Mouse (Mus musculus) heart, embryonic 14.5 days (tissue): ENCODE results near the gene Zdhhc1. TPM values are rescaled to one million over a fixed set of nuclear protein-coding genes. Genes with fewer than 3 reads are reported as not detected.

Experiments used
- ATAC-seq: fragments of 200-750 bp; cut with Nextera tagmentation; 2 replicates; pipeline ENCODE4 v1.8.0; 2017; ENCODE audit warnings: low read depth, moderate TSS enrichment; ENCODE audit not compliant: insufficient number of reproducible peaks, insufficient read depth, low FRiP score
- H3K27ac ChIP-seq, 2 experiments: fragments of 200-500 bp in 1 of 2; fragments of 300-500 bp in 1 of 2; sonication (generic) in 1 of 2; replicated peaks in 1 of 2; 2 replicates each; pipeline ENCODE4 v1.5.1; 2012 to 2014; ENCODE audit warnings: low read depth in 2 of 2, low read length in 2 of 2, control low read depth in 1 of 2, mild to moderate bottlenecking in 1 of 2, mixed read lengths in 1 of 2; ENCODE audit not compliant: control insufficient read depth in 1 of 2, insufficient read depth in 1 of 2
- H3K27me3 ChIP-seq: fragments of 300-500 bp; sonication (generic); 2 replicates; pipeline ENCODE4 v1.6.1; 2014; ENCODE audit warnings: mild to moderate bottlenecking, low read length, control low read depth; ENCODE audit not compliant: control insufficient read depth, insufficient read depth
- H3K36me3 ChIP-seq: fragments of 300-500 bp; sonication (generic); 2 replicates; pipeline ENCODE4 v1.6.1; 2014; ENCODE audit warnings: mild to moderate bottlenecking, control low read depth, low read length, mixed read lengths; ENCODE audit not compliant: control insufficient read depth, insufficient read depth
- H3K4me1 ChIP-seq, 2 experiments: fragments of 200-500 bp in 1 of 2; fragments of 300-500 bp in 1 of 2; sonication (generic) in 1 of 2; 2 replicates each; pipeline ENCODE4 v1.6.1; 2012 to 2014; ENCODE audit warnings: low read length in 2 of 2, control low read depth in 1 of 2, mixed read lengths in 1 of 2; ENCODE audit not compliant: control insufficient read depth in 2 of 2, insufficient read depth in 2 of 2
- H3K4me2 ChIP-seq: fragments of 300-500 bp; sonication (generic); 2 replicates; pipeline ENCODE4 v1.6.1; 2014; ENCODE audit warnings: mild to moderate bottlenecking, low read length
- H3K4me3 ChIP-seq, 2 experiments: fragments of 200-500 bp in 1 of 2; fragments of 300-500 bp in 1 of 2; sonication (generic) in 1 of 2; 2 replicates each; pipeline ENCODE4 v1.5.1; 2012 to 2014; ENCODE audit warnings: low read length in 2 of 2, mild to moderate bottlenecking in 2 of 2, control low read depth in 1 of 2, low read depth in 1 of 2, moderate library complexity in 1 of 2; ENCODE audit not compliant: control insufficient read depth in 1 of 2, insufficient read depth in 1 of 2
- H3K9ac ChIP-seq: fragments of 300-500 bp; sonication (generic); 2 replicates; pipeline ENCODE4 v1.6.1; 2014; ENCODE audit warnings: mild to moderate bottlenecking, low read length
- H3K9me3 ChIP-seq: fragments of 300-500 bp; sonication (generic); 2 replicates; pipeline ENCODE4 v1.6.1; 2016; ENCODE audit warnings: low read length, control low read depth; ENCODE audit not compliant: control insufficient read depth
- WGBS: fragments of 180-500 bp; shearing (Covaris S2); extraction: QIAGEN DNeasy Blood & Tissue Kit; methylation state at CpG from one replicate; pipeline ENCODE4 v1.1.7; 2014; 5-methylcytosine and 5-hydroxymethylcytosine counted together
- polyA plus RNA-seq: library from polyadenylated mRNA; unstranded; fragments of >200 nt; fragmentation: Nextera tagmentation; extraction: Ambion mirVana; gene quantifications from 2 replicates; pipeline ENCODE4 v1.2.1, GENCODE M21; 2014

The Zdhhc1 gene
- polyA plus RNA-seq, 1 experiment from 2014 or later = 24.5 TPM

- H3K4me2 ChIP-seq = no peak overlapping the region
- no peak overlapping the region for H3K9ac ChIP-seq
- 56% methylated on average over 5 of the region's 5 CpGs for WGBS
- no peak for ATAC-seq
- H3K36me3 ChIP-seq = no peaks in the 10 kb centered on the region
- H3K9me3 ChIP-seq = no peaks in the 10 kb centered on the region
- H3K27ac ChIP-seq = no peak overlapping the region
- H3K4me1 ChIP-seq = peaks cover 0 to 2% of the 10 kb centered on the region in 2 experiments; a peak in 2 of 4 replicates
- no peak overlapping the region for H3K4me3 ChIP-seq
- H3K27me3 ChIP-seq = no peaks in the 10 kb centered on the region
These were observed 42.6 kb downstream of the Zdhhc1 start for GRCm38 (mm10) chr8:105454088-105454487.

DNA sequence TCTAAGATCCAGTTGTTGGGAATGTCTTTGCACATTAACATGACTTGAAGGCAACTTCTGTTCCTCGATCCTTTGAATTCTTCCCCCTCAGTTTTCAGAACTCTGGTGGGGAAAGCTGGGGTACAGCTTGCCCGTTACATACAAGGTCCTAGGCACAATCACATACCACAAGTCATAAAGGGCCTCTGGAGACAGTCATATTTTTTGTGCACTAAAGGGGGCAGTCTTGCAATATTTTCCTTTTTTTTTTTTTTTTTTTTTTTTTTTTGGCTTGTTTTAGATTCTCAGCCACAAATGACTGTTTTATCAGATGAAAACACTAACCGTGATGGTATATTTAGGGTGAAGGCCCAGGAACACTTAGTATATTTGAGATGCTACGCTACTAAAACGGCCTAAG is 43.4 kb downstream of the Zdhhc1 start:
- no peak overlapping the region for H3K4me2 ChIP-seq
- H3K36me3 ChIP-seq = no peaks in the 10 kb centered on the region
- no peaks in the 10 kb centered on the region for H3K27me3 ChIP-seq
- H3K9ac ChIP-seq = no peak overlapping the region
- H3K4me3 ChIP-seq = no peak overlapping the region
- H3K27ac ChIP-seq = 0 out of 4 replicates have a peak overlapping the region, but pooled peaks of 1 of the 2 experiments have one; percentile 33
- peaks cover 0 to 2% of the 10 kb centered on the region in 2 experiments; a peak in 2 of 4 replicates for H3K4me1 ChIP-seq
- no peak for ATAC-seq
- WGBS = 63% methylated on average over 5 of the region's 5 CpGs
- H3K9me3 ChIP-seq = no peaks in the 10 kb centered on the region

GRCm38 (mm10) chr8:105451903-105452603 is 44.6 kb downstream of the Zdhhc1 start:
- H3K4me3 ChIP-seq = no peak overlapping the region
- no peak overlapping the region for H3K4me2 ChIP-seq
- H3K9ac ChIP-seq = no peak overlapping the region
- H3K4me1 ChIP-seq = no peaks in the 10 kb centered on the region; a peak in 1 of 4 replicates
- no peaks in the 10 kb centered on the region for H3K36me3 ChIP-seq
- no peak overlapping the region for H3K27ac ChIP-seq
- no peaks in the 10 kb centered on the region for H3K27me3 ChIP-seq
- ATAC-seq = no peak
- WGBS = 52% methylated on average over 15 of the region's 15 CpGs
- no peaks in the 10 kb centered on the region for H3K9me3 ChIP-seq

DNA sequence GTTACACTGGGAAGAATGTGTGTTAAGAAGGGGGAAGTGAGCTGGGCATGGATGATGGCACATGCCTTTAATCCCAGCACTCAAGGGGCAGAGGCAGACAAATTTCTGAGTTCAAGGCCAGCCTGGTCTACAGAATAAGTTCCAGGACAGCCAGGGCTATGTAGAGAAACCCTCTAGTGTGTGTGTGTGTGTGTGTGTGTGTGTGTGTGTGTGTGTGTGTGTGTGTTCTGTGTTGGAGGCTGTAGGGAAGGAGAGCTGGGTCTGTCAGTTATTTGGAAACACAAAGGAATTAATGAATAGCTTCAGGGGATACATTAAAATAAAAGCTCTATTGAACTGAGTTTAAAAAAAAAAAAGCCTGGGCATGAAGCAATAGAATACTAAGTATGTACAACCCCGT is 45.7 kb downstream of the Zdhhc1 start:
- Histone ChIP-seq H3K36me3 (no peaks in the 10 kb centered on the region), H3K4me1 (no peaks in the 10 kb centered on the region; a peak in 1 of 4 replicates), H3K4me2 (no peak overlapping the region), H3K9me3 (no peaks in the 10 kb centered on the region), H3K9ac (no peak overlapping the region), H3K4me3 (no peak overlapping the region), H3K27me3 (no peaks in the 10 kb centered on the region), H3K27ac (no peak overlapping the region)
- ATAC-seq = no peak
- WGBS = 65% methylated on average over 1 of the region's 1 CpGs

GRCm38 (mm10) chr8:105448596-105448995 is 48.1 kb downstream of the Zdhhc1 start:
- H3K4me3 ChIP-seq = no peak overlapping the region
- no peak overlapping the region for H3K9ac ChIP-seq
- H3K9me3 ChIP-seq = no peaks in the 10 kb centered on the region
- 79% methylated on average over 5 of the region's 5 CpGs for WGBS
- no peak overlapping the region for H3K4me2 ChIP-seq
- no peak for ATAC-seq
- H3K36me3 ChIP-seq = no peaks in the 10 kb centered on the region
- peaks cover 0 to 2% of the 10 kb centered on the region in 2 experiments; a peak in 2 of 4 replicates for H3K4me1 ChIP-seq
- H3K27me3 ChIP-seq = no peaks in the 10 kb centered on the region
- H3K27ac ChIP-seq = no peak overlapping the region

DNA sequence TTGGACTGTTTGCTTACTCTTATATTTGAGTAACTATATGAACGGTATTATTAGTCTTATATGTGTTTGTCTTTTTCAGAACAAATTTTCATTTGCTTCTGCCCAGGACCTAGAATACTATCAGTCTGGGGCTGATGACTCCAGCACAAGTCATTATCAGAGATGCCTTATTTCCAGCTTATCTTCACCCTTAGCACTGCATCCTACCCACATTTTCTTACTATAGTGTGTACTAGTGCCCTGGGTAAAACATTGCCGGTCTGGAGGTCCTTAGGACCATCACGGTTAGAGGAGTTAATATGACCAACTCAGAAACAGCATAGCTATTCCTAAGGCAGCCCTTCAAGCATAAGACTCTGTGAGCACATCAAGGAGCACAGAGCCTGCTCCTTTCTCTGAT is 48.5 kb downstream of the Zdhhc1 start:
- Histone ChIP-seq H3K27me3 (no peaks in the 10 kb centered on the region), H3K4me3 (no peak overlapping the region), H3K27ac (no peak overlapping the region), H3K9me3 (no peaks in the 10 kb centered on the region), H3K36me3 (no peaks in the 10 kb centered on the region), H3K4me2 (no peak overlapping the region), H3K4me1 (peaks cover 0 to 2% of the 10 kb centered on the region in 2 experiments; a peak in 2 of 4 replicates), H3K9ac (no peak overlapping the region)
- WGBS = 81% methylated on average over 3 of the region's 3 CpGs
- ATAC-seq = no peak

GRCm38 (mm10) chr8:105446127-105446552 is 50.6 kb downstream of the Zdhhc1 start:
- 36% methylated on average over 4 of the region's 4 CpGs for WGBS
- no peaks in the 10 kb centered on the region for H3K36me3 ChIP-seq
- H3K27me3 ChIP-seq = no peaks in the 10 kb centered on the region
- no peak overlapping the region for H3K4me3 ChIP-seq
- H3K9me3 ChIP-seq = no peaks in the 10 kb centered on the region
- ATAC-seq = no peak
- 0 out of 4 replicates have a peak overlapping the region, but pooled peaks of 1 of the 2 experiments have one; percentile 9 for H3K27ac ChIP-seq
- H3K4me1 ChIP-seq = peaks cover 0 to 2% of the 10 kb centered on the region in 2 experiments; a peak in 1 of 4 replicates
- H3K9ac ChIP-seq = no peak overlapping the region
- H3K4me2 ChIP-seq = no peak overlapping the region
